Mouse (Mus musculus) layer of hippocampus, postnatal 25 days (tissue): ENCODE results near the gene Vmn2r115. TPM values are rescaled to one million over a fixed set of nuclear protein-coding genes. Genes with fewer than 3 reads are reported as not detected.
"Not testable (repeated sequence)": the region's sequence is repeated elsewhere in the genome, so short reads cannot be mapped to it uniquely, and the experiment has no call there.

Experiments
- DNase-seq, 2 experiments: peaks; one replicate each; pipeline ENCODE4 v3.0.0; 2022; ENCODE audit warnings: mixed read lengths in 2 of 2, low spot score in 1 of 2; ENCODE audit errors: extremely low spot score in 1 of 2
- total RNA-seq, 2 experiments: library from RNA; stranded (reverse); gene quantifications; 2 replicates each; pipeline ENCODE4 v1.2.3; 2021

Vmn2r115 gene
- total RNA-seq = under 1 TPM in 1 of 2 experiments, not detected in 1; 0.02 TPM

DNA sequence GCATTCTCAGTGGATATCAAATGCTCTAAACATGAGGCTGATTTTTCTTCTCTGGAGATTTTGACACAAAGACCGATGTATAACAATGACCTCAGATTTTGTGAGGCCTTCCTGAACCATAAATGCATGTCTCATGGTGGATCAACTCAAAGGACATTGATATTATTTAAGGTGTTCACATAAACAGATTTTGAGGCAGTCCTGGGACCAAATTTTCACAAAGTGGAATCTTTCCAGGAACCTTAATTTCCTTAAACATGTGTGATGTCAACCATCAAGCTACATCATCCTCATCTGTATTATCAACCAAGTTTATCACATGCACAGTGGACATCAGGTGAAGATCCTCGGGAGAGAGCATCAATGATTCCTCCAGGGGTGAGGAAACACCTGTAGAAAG, at the start of gene Vmn2r115:
Gene Vmn2r115, plus strand, starts transcription at position 301 of the 400 bp plus-strand sequence.
- not testable (repeated sequence) for DNase-seq

- not testable (repeated sequence) for DNase-seq
Measured at GRCm38 (mm10) chr17:23312437-23312836, 31.1 kb upstream of the Vmn2r115 start, which contains the start of gene Vmn2r114. Vmn2r114 (minus strand) TSS chr17:23312537.

DNA sequence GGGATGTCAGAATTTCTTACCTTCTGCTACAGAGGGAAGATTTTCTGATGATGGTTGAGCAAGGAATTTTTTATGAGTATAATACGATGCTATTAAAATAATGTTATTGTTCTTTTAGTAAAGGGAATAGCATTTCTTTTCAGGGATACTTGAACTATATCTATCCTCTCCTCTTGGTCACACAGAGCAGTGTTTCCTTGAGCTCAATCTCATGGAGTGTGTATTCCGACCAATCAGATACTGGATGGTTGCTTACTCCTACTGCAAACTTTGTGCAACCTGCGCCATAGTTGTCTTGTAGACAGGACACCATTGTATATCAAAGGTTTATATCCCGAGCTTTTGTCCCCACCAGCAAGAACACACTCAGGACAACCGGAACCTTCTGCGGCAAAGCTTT, 12.9 kb upstream of the Vmn2r115 start:
- DNase-seq = no peak

GRCm38 (mm10) chr17:23351644-23352043, 8.1 kb downstream of the Vmn2r115 start:
- no peak for DNase-seq

DNA sequence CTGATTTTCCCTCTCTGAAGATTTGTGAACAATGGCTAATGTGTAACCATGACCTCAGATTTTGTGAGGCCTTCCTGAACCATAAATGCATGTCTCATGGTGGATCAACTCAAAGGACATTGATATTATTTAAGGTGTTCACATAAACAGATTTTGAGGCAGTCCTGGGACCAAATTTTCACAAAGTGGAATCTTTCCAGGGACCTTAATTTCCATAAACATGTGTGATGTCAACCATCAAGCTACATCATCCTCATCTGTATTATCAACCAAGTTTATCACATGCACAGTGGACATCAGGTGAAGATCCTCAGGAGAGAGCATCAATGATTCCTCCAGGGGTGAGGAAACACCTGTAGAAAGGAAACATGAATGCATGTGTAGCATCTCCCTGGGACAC, 40.8 kb downstream of the Vmn2r115 start, which contains the start of gene Vmn2r116:
Gene Vmn2r116, plus strand, starts transcription at position 301 of the 400 bp plus-strand sequence.
- not testable (repeated sequence) for DNase-seq

Other genes with a start within 250 kb of the Vmn2r115 start
- 10 to 100 TPM; 20.6 to 23.8 TPM for gene Zfp40, start 150.5 kb upstream of the Vmn2r115 start, total RNA-seq
- gene Vmn2r114, start 31.2 kb upstream of the Vmn2r115 start, total RNA-seq = not detected
- not detected for gene Vmn2r116, start 40.9 kb downstream of the Vmn2r115 start, total RNA-seq
- gene Vmn2r117, start 136.0 kb downstream of the Vmn2r115 start, total RNA-seq = not detected
- 1 to 10 TPM; 5.5 to 7.6 TPM for gene Zfp213, start 220.5 kb downstream of the Vmn2r115 start, total RNA-seq